Mouse (Mus musculus) C2C12 (cell line): ENCODE results near the gene Bcl11b.

Source experiments
- CEBPB ChIP-seq: IDR thresholded peaks from one replicate; pipeline ENCODE4 v1.6.1; 2011; ENCODE audit warnings: low read depth, mild to moderate bottlenecking, control low read depth, moderate library complexity
- CTCF ChIP-seq: IDR thresholded peaks from one replicate; pipeline ENCODE4 v1.5.1; 2011; ENCODE audit not compliant: control insufficient read depth, insufficient read depth, insufficient read length
- MYOG ChIP-seq: IDR thresholded peaks from one replicate; pipeline ENCODE4 v1.6.1; 2011; ENCODE audit not compliant: control insufficient read depth, insufficient read length; ENCODE audit errors: extremely low read depth

DNA sequence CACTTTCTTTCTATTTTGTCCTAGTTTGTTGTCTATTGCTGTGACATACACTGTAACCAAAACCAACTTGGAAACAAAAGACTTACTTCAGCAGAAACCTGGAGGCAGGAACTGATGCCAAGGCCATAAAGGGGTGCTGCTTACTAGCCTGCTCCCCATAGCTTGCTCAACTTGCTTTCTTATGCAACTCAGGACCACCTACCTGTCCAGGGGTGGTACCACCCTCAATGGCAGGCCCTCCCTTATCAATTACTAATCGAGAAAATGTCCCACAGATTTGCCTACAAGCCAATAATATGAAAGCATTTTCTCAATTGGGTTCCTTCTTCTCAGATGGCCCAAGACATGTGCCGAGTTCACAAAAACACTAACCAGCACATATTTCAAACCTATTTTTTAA, 135.1 kb downstream of the Bcl11b start:
- TF ChIP-seq CTCF: no peak
- TF ChIP-seq CEBPB: no peak
- TF ChIP-seq MYOG: no peak
